Mouse (Mus musculus) bone marrow macrophage, adult 2 months (primary cell): ENCODE results near the gene Ntf5. TPM values are rescaled to one million over a fixed set of nuclear protein-coding genes. Genes with fewer than 3 reads are reported as not detected.

ENCODE experiments used
- H3K27ac ChIP-seq: 2 replicates; pipeline ENCODE4 v1.5.1; 2012; ENCODE audit warnings: low read depth, low read length; ENCODE audit not compliant: insufficient read depth
- H3K4me1 ChIP-seq: 2 replicates; pipeline ENCODE4 v1.6.1; 2012; ENCODE audit warnings: low read length; ENCODE audit not compliant: control insufficient read depth, insufficient read depth
- H3K4me3 ChIP-seq: 2 replicates; pipeline ENCODE4 v1.5.1; 2012; ENCODE audit warnings: mild to moderate bottlenecking, low read length, moderate library complexity; ENCODE audit not compliant: insufficient read depth
- CTCF ChIP-seq: IDR thresholded peaks from 2 replicates; pipeline ENCODE4 v1.5.1; 2012; ENCODE audit warnings: low read depth, mild to moderate bottlenecking, low read length, moderate library complexity
- POLR2A ChIP-seq: IDR thresholded peaks from 2 replicates; pipeline ENCODE4 v1.6.1; 2012; ENCODE audit warnings: mild to moderate bottlenecking, low read depth, low read length, borderline replicate concordance
- polyA plus RNA-seq: library from polyadenylated mRNA; stranded (reverse); fragments of >200 nt; gene quantifications from 2 replicates; pipeline ENCODE4 v1.2.4, GENCODE M21; 2012; ENCODE audit not compliant: missing spikeins, insufficient read depth, insufficient read length

The Ntf5 gene
- polyA plus RNA-seq, 1 experiment, result not detected

- Histone ChIP-seq H3K4me3 (no peak overlapping the region), H3K27ac (no peak overlapping the region), H3K4me1 (no peaks in the 10 kb centered on the region)
- no peak for TF ChIP-seq CTCF
- no peak for TF ChIP-seq POLR2A
These were observed 41.5 kb downstream of the Ntf5 start for GRCm38 (mm10) chr7:45454971-45455370.

DNA sequence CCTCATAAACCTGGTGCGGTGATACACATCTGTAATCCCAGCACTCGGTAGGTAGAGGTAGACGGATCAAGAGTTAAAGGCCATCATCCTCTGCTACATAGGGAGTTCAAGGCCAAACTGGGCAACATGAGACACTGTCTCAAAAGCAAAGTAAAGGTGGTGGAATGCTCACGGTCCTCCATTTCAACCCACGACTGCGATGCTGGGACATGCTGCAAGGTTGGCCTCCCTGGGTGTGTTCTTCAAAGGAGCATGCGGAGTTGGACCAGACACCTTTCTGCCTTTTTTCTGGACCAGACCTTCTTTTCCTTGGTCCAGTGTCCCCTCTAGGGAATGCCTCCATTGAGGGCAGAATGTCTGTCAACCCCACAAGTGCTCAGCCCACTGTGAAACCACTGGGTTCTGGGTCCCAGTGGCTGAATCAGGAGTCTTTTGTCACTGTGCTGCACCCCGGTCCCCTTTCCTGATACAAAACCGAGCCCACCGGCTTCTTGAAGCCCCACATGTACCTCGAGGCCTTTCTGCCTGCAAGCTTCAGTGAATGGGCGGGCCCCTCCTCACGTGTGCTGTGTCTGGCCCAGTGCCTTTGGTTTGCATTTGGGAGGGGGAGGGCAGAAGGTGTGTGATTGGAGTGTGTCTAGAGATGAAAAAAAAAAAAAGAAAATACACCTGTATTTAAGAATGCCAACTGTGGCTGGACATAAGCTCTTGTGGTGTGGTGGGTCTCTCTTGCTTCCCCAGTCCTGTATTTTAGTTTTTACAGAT is 42.6 kb downstream of the Ntf5 start:
- peaks cover 8% of the 10 kb centered on the region for H3K4me1 ChIP-seq
- no peak for TF ChIP-seq POLR2A
- no peak for TF ChIP-seq CTCF
- H3K27ac ChIP-seq, result peak overlapping the region; percentile 100
- H3K4me3 ChIP-seq, result peak overlapping the region; percentile 94

GRCm38 (mm10) chr7:45456721-45457203 is 43.3 kb downstream of the Ntf5 start:
- TF ChIP-seq CTCF, result no peak
- no peak; the same call in 1 of the 2 replicates for TF ChIP-seq POLR2A

GRCm38 (mm10) chr7:45457204-45458060 is 43.9 kb downstream of the Ntf5 start:
- peak overlapping the region; percentile 100 for H3K27ac ChIP-seq
- TF ChIP-seq CTCF (no peak), POLR2A (0 out of 2 replicates have a peak, but pooled peaks have one; percentile 47)
- H3K4me1 ChIP-seq, result peaks cover 15% of the 10 kb centered on the region
- peak overlapping the region; percentile 94 for H3K4me3 ChIP-seq

More at GRCm38 (mm10) chr7:45456721-45457203, 43.3 kb downstream of the Ntf5 start:
- Histone ChIP-seq H3K4me3 (peak overlapping the region; percentile 94), H3K27ac (peak overlapping the region; percentile 100), H3K4me1 (peaks cover 12% of the 10 kb centered on the region)

GRCm38 (mm10) chr7:45458748-45459563 is 45.5 kb downstream of the Ntf5 start:
- Histone ChIP-seq H3K4me1 (peaks cover 25% of the 10 kb centered on the region), H3K4me3 (peak overlapping the region; percentile 94), H3K27ac (peak overlapping the region; percentile 100)
- TF ChIP-seq CTCF, result no peak

GRCm38 (mm10) chr7:45459564-45460140 is 46.2 kb downstream of the Ntf5 start, which contains the start of gene Ftl1:
Gene Ftl1 (minus strand): TSS chr7:45459884.
- Histone ChIP-seq H3K4me1 (peaks cover 27% of the 10 kb centered on the region), H3K4me3 (peak within 1 kb of the TSS; percentile 94), H3K27ac (peak within 1 kb of the TSS; percentile 100)
- peak; percentile 97 for TF ChIP-seq POLR2A

DNA sequence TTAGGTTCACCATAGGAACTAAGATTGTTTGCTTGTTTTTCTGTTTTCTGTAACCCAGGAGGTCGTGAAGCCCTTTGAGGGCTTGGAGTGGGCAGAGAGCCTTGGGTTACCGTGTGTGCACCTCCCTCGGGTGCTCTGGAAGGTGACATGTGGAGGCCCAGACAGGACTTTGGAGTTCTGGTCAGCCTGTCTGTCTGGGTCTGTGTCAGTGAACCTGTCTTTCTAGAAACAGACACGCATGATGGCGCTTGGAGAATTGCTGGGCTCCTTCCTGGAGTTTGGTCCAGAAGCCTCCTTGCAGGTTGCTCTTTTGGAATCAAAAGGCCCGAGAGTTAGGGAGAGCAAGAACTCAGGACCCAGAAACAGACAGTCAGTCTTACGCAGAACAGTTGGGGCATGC is 46.9 kb downstream of the Ntf5 start:
- Histone ChIP-seq H3K4me3 (peak overlapping the region; percentile 55), H3K27ac (peak overlapping the region; percentile 98), H3K4me1 (peaks cover 32% of the 10 kb centered on the region)
- TF ChIP-seq POLR2A (no peak), CTCF (no peak)

DNA sequence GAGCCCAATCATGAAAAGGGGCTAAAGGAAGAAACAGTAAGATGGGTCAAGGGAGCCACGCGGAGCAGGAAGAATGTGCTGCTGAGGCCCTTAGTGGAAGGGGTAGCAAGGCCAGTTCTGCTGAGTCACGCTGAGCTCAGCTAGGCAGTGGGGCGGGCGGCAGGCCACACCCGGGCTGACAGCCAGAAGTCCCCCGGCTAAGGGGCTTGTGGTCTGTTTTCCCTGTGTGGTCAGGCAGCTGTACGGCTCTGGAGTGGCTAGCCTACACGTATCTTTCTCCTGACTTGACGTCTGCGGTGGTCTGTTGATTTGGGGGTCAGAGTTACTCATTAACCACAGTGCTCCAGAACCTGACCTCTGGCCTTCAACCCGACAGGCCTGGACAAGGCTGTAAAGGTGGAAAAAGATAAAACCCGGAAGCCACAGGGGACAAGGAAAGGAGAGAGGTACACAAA is 47.4 kb downstream of the Ntf5 start:
- TF ChIP-seq CTCF (no peak), POLR2A (no peak)
- H3K27ac ChIP-seq, result peak overlapping the region; percentile 98
- peaks cover 32% of the 10 kb centered on the region for H3K4me1 ChIP-seq
- H3K4me3 ChIP-seq, result peak overlapping the region; percentile 55

DNA sequence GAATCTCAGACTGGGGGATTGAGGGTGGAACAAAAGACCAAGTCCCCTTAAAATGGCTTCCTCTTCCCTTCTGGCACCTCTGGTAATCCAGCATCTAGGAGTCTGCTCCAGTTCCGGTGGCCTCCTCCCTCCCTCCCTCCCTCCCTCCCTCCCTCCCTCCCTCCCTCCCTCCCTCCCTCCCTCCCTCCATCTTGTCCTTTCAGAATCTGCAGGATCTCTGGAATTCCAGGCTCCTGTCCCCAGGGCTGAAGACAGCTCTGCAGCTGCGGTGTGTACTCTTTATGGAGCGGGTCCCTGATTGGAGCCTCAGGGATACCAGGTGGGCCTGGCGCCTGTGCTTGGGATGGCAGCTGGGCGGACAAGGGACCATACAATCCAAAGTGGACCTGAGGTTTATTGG is 47.8 kb downstream of the Ntf5 start:
- H3K27ac ChIP-seq, result peak overlapping the region; percentile 98
- peaks cover 32% of the 10 kb centered on the region for H3K4me1 ChIP-seq
- no peak for TF ChIP-seq POLR2A
- no peak for TF ChIP-seq CTCF
- peak overlapping the region; percentile 55; the same call in 1 of the 2 replicates for H3K4me3 ChIP-seq
